Mouse (Mus musculus) stomach, adult 2 months (tissue): ENCODE measurements around the gene Cd200r1. TPM values are rescaled to one million over a fixed set of nuclear protein-coding genes. Genes with fewer than 3 reads are reported as not detected.

Experiments
- polyA plus RNA-seq: library from polyadenylated mRNA; depleted of rRNA; stranded (reverse); fragments of >200 nt; gene quantifications from 2 replicates; pipeline ENCODE4 v1.2.3, GENCODE M21; 2012; rRNA removed

Cd200r1 gene
- polyA plus RNA-seq: 0.16 and 0.28 TPM in 2 replicates

GRCm38 (mm10) chr16:44765555-44766319 is at the start of gene Cd200r1:
Gene Cd200r1, plus strand, starts transcription at chr16:44765736.

GRCm38 (mm10) chr16:44724083-44724787 is 41.3 kb upstream of the Cd200r1 start, which contains the start of gene Nepro:
Gene Nepro, plus strand, starts transcription at chr16:44724301.

GRCm38 (mm10) chr16:44745866-44746562 is 19.5 kb upstream of the Cd200r1 start, which contains the start of gene Gtpbp8:
Gene Gtpbp8, minus strand, starts transcription at chr16:44746363.

GRCm38 (mm10) chr16:44811544-44811943 is 46.0 kb downstream of the Cd200r1 start, which contains the start of gene Cd200r4:
Gene Cd200r4, plus strand, starts transcription at chr16:44811733.

Other genes starting within 250 kb of the Cd200r1 start
- 5.0 and 5.4 TPM in 2 replicates for gene Boc, start 206.8 kb upstream of the Cd200r1 start, polyA plus RNA-seq
- 0.90 and 2.2 TPM in 2 replicates for gene Nepro, start 41.4 kb upstream of the Cd200r1 start, polyA plus RNA-seq
- 2.8 and 3.8 TPM in 2 replicates for gene Gtpbp8, start 19.4 kb upstream of the Cd200r1 start, polyA plus RNA-seq
- gene Cd200r4, start 46.0 kb downstream of the Cd200r1 start, polyA plus RNA-seq: 0.16 and 0.28 TPM in 2 replicates
- not detected in 2 replicates for gene Cd200r2, start 101.4 kb downstream of the Cd200r1 start, polyA plus RNA-seq
- gene Cd200r3, start 177.9 kb downstream of the Cd200r1 start, polyA plus RNA-seq: 0.30 TPM in 1 of 2 replicates, not detected in the other